Mouse (Mus musculus): Measurements from ENCODE around the gene Pnpla2.
A peak's percentile ranks its signal among the peaks of the same experiment; 100 is the strongest.

Gene Pnpla2

GRCm38 (mm10) chr7:141484186-141485120 lies 29.5 kb downstream of the Pnpla2 start:
- no peak for DNase-seq

GRCm38 (mm10) chr7:141485186-141485585 lies 30.2 kb downstream of the Pnpla2 start:
- no peak for DNase-seq

- DNase-seq, result no peak
Measured at GRCm38 (mm10) chr7:141485606-141486005, 30.6 kb downstream of the Pnpla2 start.

GRCm38 (mm10) chr7:141486239-141486638 lies 31.2 kb downstream of the Pnpla2 start:
- DNase-seq, result no peak

GRCm38 (mm10) chr7:141487141-141487540 lies 32.1 kb downstream of the Pnpla2 start:
- DNase-seq, result no peak

GRCm38 (mm10) chr7:141491151-141491550 lies 36.2 kb downstream of the Pnpla2 start:
- DNase-seq, result peak in 1 of 2 experiments; percentile 10

GRCm38 (mm10) chr7:141492738-141493137 lies 37.7 kb downstream of the Pnpla2 start:
- no peak for DNase-seq

- no peak for DNase-seq
Measured at GRCm38 (mm10) chr7:141493729-141494128, 38.7 kb downstream of the Pnpla2 start.

GRCm38 (mm10) chr7:141495379-141495778 lies 40.4 kb downstream of the Pnpla2 start:
- DNase-seq, result no peak

GRCm38 (mm10) chr7:141495940-141496339 lies 40.9 kb downstream of the Pnpla2 start:
- DNase-seq, result no peak

- DNase-seq, result no peak
Measured at GRCm38 (mm10) chr7:141497600-141497999, 42.6 kb downstream of the Pnpla2 start.

GRCm38 (mm10) chr7:141501820-141502555 lies 47.0 kb downstream of the Pnpla2 start:
- no peak for DNase-seq

GRCm38 (mm10) chr7:141502556-141502905 lies 47.5 kb downstream of the Pnpla2 start:
- DNase-seq, result no peak

GRCm38 (mm10) chr7:141506278-141506677 lies 51.3 kb downstream of the Pnpla2 start:
- DNase-seq, result no peak

GRCm38 (mm10) chr7:141508160-141508559 lies 53.2 kb downstream of the Pnpla2 start:
- DNase-seq, result no peak

GRCm38 (mm10) chr7:141510196-141510595 lies 55.2 kb downstream of the Pnpla2 start:
- DNase-seq, result no peak

All from lung, adult 18-20 months (tissue).